In the genomic region with DNA sequence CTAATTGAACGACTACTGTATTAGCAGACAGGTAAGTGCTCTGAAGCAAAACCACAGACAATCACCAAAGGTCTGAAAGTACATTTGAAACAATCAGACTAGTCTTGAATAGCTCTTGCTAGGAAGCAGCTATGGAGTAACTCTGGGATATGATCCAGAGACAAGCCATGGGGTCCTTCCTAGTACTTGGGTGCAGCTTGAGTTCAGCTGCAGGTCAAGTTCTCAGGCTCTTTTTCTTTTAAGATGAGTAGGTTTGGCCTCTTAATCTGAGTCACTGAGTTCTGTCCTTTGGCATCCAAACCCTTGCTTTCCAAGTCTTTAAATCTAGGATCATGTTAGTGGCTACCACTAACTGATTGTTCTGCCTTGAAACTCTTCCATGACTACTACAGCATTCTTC, we compare ENCODE assay signal across 20 mouse cellular contexts. TPM values are rescaled to one million over a fixed set of nuclear protein-coding genes. Genes with fewer than 3 reads are reported as not detected.
DNase-seq lines count a peak whose midpoint lies in the region; ATAC-seq and TF ChIP-seq lines count a peak whose summit lies in the region.
"Had no signal": no experiment of that assay in that cellular context is flagged by ENCODE, and none has a peak within 500 bp of the region (broad histone marks: within the 10 kb centered on the region; RNA-seq: fewer than 3 reads in every experiment).

No protein-coding gene starts in this region.

- H3K27ac ChIP-seq in intestine, embryonic 16.5 days (ENCODE audit: low read length) = peak overlapping the region; percentile 13; the same call in 1 of the 2 replicates
- H3K27ac ChIP-seq in intestine, postnatal 0 days (ENCODE audit: low read depth, low read length) = no peak overlapping the region
- H3K27ac ChIP-seq in embryonic fibroblast, embryonic 13.5 days (ENCODE audit: insufficient read depth, low read length) = peak overlapping the region; percentile 100
- H3K27ac ChIP-seq: embryonic facial prominence, embryonic 12.5 days; forebrain, embryonic 12.5 days; forebrain, embryonic 15.5 days; hindbrain, embryonic 12.5 days; hindbrain, embryonic 15.5 days had no signal

- H3K4me3 ChIP-seq in intestine, embryonic 16.5 days (ENCODE audit: low read length) = no peak overlapping the region
- no peak overlapping the region for H3K4me3 ChIP-seq in intestine, postnatal 0 days (ENCODE audit: low read depth, low read length)
- no peak overlapping the region for H3K4me3 ChIP-seq in embryonic fibroblast, embryonic 13.5 days (ENCODE audit: insufficient read depth, low read length)
- H3K4me3 ChIP-seq: embryonic facial prominence, embryonic 12.5 days; forebrain, embryonic 12.5 days; forebrain, embryonic 15.5 days; hindbrain, embryonic 12.5 days; hindbrain, embryonic 15.5 days had no signal

- no peak overlapping the region for H3K4me2 ChIP-seq in intestine, embryonic 16.5 days (ENCODE audit: low read depth, low read length)
- no peak overlapping the region for H3K4me2 ChIP-seq in intestine, postnatal 0 days (replicated peaks; ENCODE audit: low read depth)
- H3K4me2 ChIP-seq: embryonic facial prominence, embryonic 12.5 days; forebrain, embryonic 12.5 days; forebrain, embryonic 15.5 days; heart, embryonic 11.5 days; hindbrain, embryonic 12.5 days; hindbrain, embryonic 15.5 days had no signal

- in situ Hi-C loops in Patski (cut with MboI; ENCODE audit: low pct_unique_long_range_greater_than_20kb) = loop anchor here (5.0 to 25.0 kb wide), 2 partner anchors 326 to 1196 kb away; a partner anchor contains a TSS

- WGBS in intestine, embryonic 16.5 days = 83% methylated on average over 1 of the region's 1 CpGs
- WGBS in intestine, postnatal 0 days = 76% methylated on average over 1 of the region's 1 CpGs

- no peaks in the 10 kb centered on the region for H3K27me3 ChIP-seq in intestine, embryonic 16.5 days (replicated peaks; ENCODE audit: control insufficient read depth, insufficient read depth, low read length)
- H3K27me3 ChIP-seq in intestine, postnatal 0 days (replicated peaks; ENCODE audit: control insufficient read depth, insufficient read depth, low read length) = no peaks in the 10 kb centered on the region
- no peaks in the 10 kb centered on the region for H3K27me3 ChIP-seq in Patski
- H3K27me3 ChIP-seq: embryonic facial prominence, embryonic 12.5 days; forebrain, embryonic 12.5 days; forebrain, embryonic 15.5 days; hindbrain, embryonic 12.5 days; hindbrain, embryonic 15.5 days had no signal

- H3K4me1 ChIP-seq in intestine, embryonic 16.5 days (ENCODE audit: control insufficient read depth, insufficient read depth, low read length) = no peaks in the 10 kb centered on the region
- no peaks in the 10 kb centered on the region for H3K4me1 ChIP-seq in intestine, postnatal 0 days (replicated peaks; ENCODE audit: control insufficient read depth, insufficient read depth, low read length)
- H3K4me1 ChIP-seq in embryonic fibroblast, embryonic 13.5 days (ENCODE audit: control insufficient read depth, insufficient read depth, low read length) = peaks cover 11% of the 10 kb centered on the region
- H3K4me1 ChIP-seq: forebrain, embryonic 12.5 days; forebrain, embryonic 15.5 days; hindbrain, embryonic 12.5 days; hindbrain, embryonic 15.5 days had no signal

- ATAC-seq in intestine, embryonic 16.5 days = no peak
- no peak for ATAC-seq in intestine, postnatal 0 days
- peak; percentile 61 for ATAC-seq in Patski
- ATAC-seq: forebrain, embryonic 15.5 days had no signal

- H3K9me3 ChIP-seq in intestine, embryonic 16.5 days (ENCODE audit: control insufficient read depth, low read length) = no peaks in the 10 kb centered on the region
- no peaks in the 10 kb centered on the region for H3K9me3 ChIP-seq in intestine, postnatal 0 days (ENCODE audit: control insufficient read depth)
- H3K9me3 ChIP-seq: embryonic facial prominence, embryonic 12.5 days; forebrain, embryonic 12.5 days; forebrain, embryonic 15.5 days; hindbrain, embryonic 12.5 days; hindbrain, embryonic 15.5 days had no signal

- CTCF ChIA-PET in Patski (lab: Charles Lee) = interaction anchor here (1.2 to 2.2 kb wide), 2 partner anchors 8 to 66 kb away, joined by 3 to 12 read pairs; no protein-coding TSS in a partner anchor

- no peak for TF ChIP-seq POLR2A in embryonic fibroblast, embryonic 13.5 days (IDR thresholded peaks at IDR 0.05; ENCODE audit: low read depth, low read length)

- TF ChIP-seq CTCF in intestine, postnatal 0 days (IDR thresholded peaks at IDR 0.05; ENCODE audit: low read depth) = no peak
- TF ChIP-seq CTCF in Patski (IDR thresholded peaks at IDR 0.05) = no peak
- no peak for TF ChIP-seq CTCF in embryonic fibroblast, embryonic 13.5 days (IDR thresholded peaks at IDR 0.05; ENCODE audit: borderline replicate concordance, insufficient read depth, low read length)

- no peak overlapping the region for H3K9ac ChIP-seq in intestine, embryonic 16.5 days (ENCODE audit: low read depth, low read length)
- H3K9ac ChIP-seq in intestine, postnatal 0 days (ENCODE audit: low read depth, low read length) = no peak overlapping the region
- H3K9ac ChIP-seq: embryonic facial prominence, embryonic 12.5 days; forebrain, embryonic 12.5 days; forebrain, embryonic 15.5 days; hindbrain, embryonic 12.5 days; hindbrain, embryonic 15.5 days had no signal

- H3K36me3 ChIP-seq in intestine, embryonic 16.5 days (ENCODE audit: control insufficient read depth, insufficient read depth, low read length) = no peaks in the 10 kb centered on the region
- no peaks in the 10 kb centered on the region for H3K36me3 ChIP-seq in intestine, postnatal 0 days (ENCODE audit: control insufficient read depth, insufficient read depth)
- H3K36me3 ChIP-seq: embryonic facial prominence, embryonic 12.5 days; forebrain, embryonic 12.5 days; forebrain, embryonic 15.5 days; hindbrain, embryonic 12.5 days; hindbrain, embryonic 15.5 days had no signal

- no peak for DNase-seq in Patski (ENCODE audit: low read depth, low spot score)
- DNase-seq in kidney, adult 8-10 months = no peak
- no peak for DNase-seq in kidney, postnatal 4 days
- DNase-seq: adrenal gland, postnatal 10 days; adrenal gland, postnatal 36 days; cerebellum, adult 18-20 months; cerebellum, adult 9-10 months; cerebellum, postnatal 14 days; gastrocnemius, postnatal 14 days; heart, adult 11 months; kidney, adult 18-20 months had no signal

- POLR2A ChIA-PET in Patski (lab: Charles Lee) = no interaction called here

RNA-seq across cellular contexts. Expression of a gene that starts 37.0 kb away (rescaled TPM):
- 45.4 and 51.3 TPM in 2 replicates for polyA plus RNA-seq in intestine, embryonic 16.5 days (2015; fragmentation: Nextera tagmentation; extraction: Ambion mirVana)
- 24.3 and 25.3 TPM in 2 replicates for polyA plus RNA-seq in intestine, postnatal 0 days (2015; fragmentation: Nextera tagmentation; extraction: Ambion mirVana)
- polyA plus RNA-seq in Patski (2021) = 48.1 TPM
- polyA plus RNA-seq in embryonic fibroblast, embryonic 13.5 days (2011; ENCODE audit: insufficient read length, low read depth, missing spikeins) = 127 and 146 TPM in 2 replicates
